Mouse (Mus musculus) kidney, embryonic 14.5 days (tissue): Measurements from ENCODE around the gene Mpz. TPM values are rescaled to one million over a fixed set of nuclear protein-coding genes. Genes with fewer than 3 reads are reported as not detected.

Experiments
- ATAC-seq: fragments of 200-750 bp; cut with Nextera tagmentation; 2 replicates; pipeline ENCODE4 v1.8.0; 2017; ENCODE audit warnings: moderate number of reproducible peaks, mild to moderate bottlenecking, moderate TSS enrichment, moderate library complexity; ENCODE audit not compliant: low FRiP score, low TSS enrichment
- H3K27ac ChIP-seq: fragments of 300-500 bp; sonication (generic); 2 replicates; pipeline ENCODE4 v1.5.1; 2014; ENCODE audit warnings: low read depth, mild to moderate bottlenecking, low read length, moderate library complexity, mixed read lengths
- H3K27me3 ChIP-seq: fragments of 300-500 bp; sonication (generic); 2 replicates; pipeline ENCODE4 v1.6.1; 2014; ENCODE audit warnings: mild to moderate bottlenecking, low read length; ENCODE audit not compliant: control insufficient read depth, insufficient read depth
- H3K36me3 ChIP-seq: fragments of 300-500 bp; sonication (generic); 2 replicates; pipeline ENCODE4 v1.6.1; 2014; ENCODE audit warnings: low read length, mixed read lengths; ENCODE audit not compliant: control insufficient read depth, insufficient read depth
- H3K4me1 ChIP-seq: fragments of 300-500 bp; sonication (generic); 2 replicates; pipeline ENCODE4 v1.6.1; 2014; ENCODE audit warnings: low read length, mixed read lengths; ENCODE audit not compliant: control insufficient read depth, insufficient read depth
- H3K4me2 ChIP-seq: fragments of 300-500 bp; sonication (generic); replicated peaks from 2 replicates; pipeline ENCODE4 v1.6.1; 2014; ENCODE audit warnings: low read depth, mild to moderate bottlenecking, low read length
- H3K4me3 ChIP-seq: fragments of 300-500 bp; sonication (generic); 2 replicates; pipeline ENCODE4 v1.5.1; 2014; ENCODE audit warnings: mild to moderate bottlenecking, low read length
- H3K9ac ChIP-seq: fragments of 300-500 bp; sonication (generic); 2 replicates; pipeline ENCODE4 v1.6.1; 2014; ENCODE audit warnings: low read depth, mild to moderate bottlenecking, low read length, moderate library complexity
- H3K9me3 ChIP-seq: fragments of 300-500 bp; sonication (generic); 2 replicates; pipeline ENCODE4 v1.6.1; 2016; ENCODE audit warnings: low read length; ENCODE audit not compliant: control insufficient read depth
- WGBS: fragments of 180-500 bp; shearing (Covaris S2); extraction: QIAGEN DNeasy Blood & Tissue Kit; methylation state at CpG from one replicate; pipeline ENCODE4 v1.1.7; 2014; 5-methylcytosine and 5-hydroxymethylcytosine counted together
- polyA plus RNA-seq: library from polyadenylated mRNA; unstranded; fragments of >200 nt; fragmentation: Nextera tagmentation; extraction: Ambion mirVana; gene quantifications from 2 replicates; pipeline ENCODE4 v1.2.1, GENCODE M21; 2014

The Mpz gene
- polyA plus RNA-seq, 1 experiment from 2014 or later = not detected

DNA sequence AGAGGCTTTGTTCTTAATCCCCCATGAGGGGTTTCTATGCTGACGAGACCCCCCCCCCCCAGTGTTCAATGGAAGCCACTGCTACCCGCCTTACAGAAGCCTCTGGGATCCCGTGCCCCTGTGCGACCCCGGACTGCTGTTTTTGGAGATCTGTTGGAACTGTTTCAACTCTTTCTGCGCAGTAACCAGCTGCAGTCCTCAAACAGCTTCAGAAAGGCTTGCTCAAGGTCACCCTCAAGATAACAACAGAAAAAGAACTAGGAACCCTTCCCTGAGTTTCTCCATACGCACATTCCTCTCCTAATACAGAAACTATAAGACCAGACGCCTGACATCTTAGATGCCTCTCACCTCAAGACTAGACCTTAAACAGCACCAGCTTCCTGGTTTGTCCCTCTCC is 38.5 kb downstream of the Mpz start:
- peaks cover 19% of the 10 kb centered on the region; the same call in 1 of the 2 replicates for H3K4me1 ChIP-seq
- no peaks in the 10 kb centered on the region for H3K9me3 ChIP-seq
- no peak overlapping the region for H3K9ac ChIP-seq
- peaks cover 14% of the 10 kb centered on the region for H3K27me3 ChIP-seq
- no peak overlapping the region for H3K4me2 ChIP-seq
- peak overlapping the region; percentile 24; the same call in 1 of the 2 replicates for H3K27ac ChIP-seq
- no peaks in the 10 kb centered on the region for H3K36me3 ChIP-seq
- WGBS = 36% methylated on average over 8 of the region's 8 CpGs
- H3K4me3 ChIP-seq = no peak overlapping the region
- ATAC-seq = no peak

DNA sequence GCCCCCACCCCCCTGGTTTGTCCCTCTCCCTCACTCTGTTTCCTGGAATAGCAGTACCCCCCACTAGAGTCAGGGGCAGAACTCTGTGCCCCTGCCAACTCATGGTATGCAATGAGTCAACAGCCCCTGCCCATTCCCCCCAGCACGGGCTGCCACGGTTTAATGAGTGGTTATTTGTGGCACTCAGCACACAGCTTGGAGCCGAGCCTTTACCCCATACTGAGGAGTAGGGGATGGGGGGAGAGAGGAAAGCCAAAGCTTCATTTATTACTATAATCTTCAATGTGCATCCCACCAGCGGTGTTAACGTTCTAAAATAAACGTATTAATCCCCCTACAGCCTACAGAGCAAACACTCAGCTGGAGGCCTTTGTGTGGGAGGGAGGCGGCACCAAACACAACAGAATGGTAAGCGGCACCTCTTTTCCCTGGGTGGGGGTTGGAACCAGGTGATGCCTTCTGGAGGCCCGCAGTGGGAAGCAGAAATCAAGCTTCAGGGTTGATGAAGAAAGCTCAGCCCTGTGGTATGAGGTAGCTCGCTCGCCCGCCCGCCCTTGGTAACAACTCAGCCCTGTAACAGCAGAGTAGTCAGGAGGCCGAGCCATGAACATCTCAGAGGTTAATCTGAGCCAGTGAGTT is 39.1 kb downstream of the Mpz start:
- Histone ChIP-seq H3K9me3 (no peaks in the 10 kb centered on the region), H3K27me3 (peaks cover 20% of the 10 kb centered on the region), H3K9ac (no peak overlapping the region), H3K27ac (peak overlapping the region; percentile 24; the same call in 1 of the 2 replicates), H3K4me3 (no peak overlapping the region), H3K4me1 (peaks cover 19% of the 10 kb centered on the region; the same call in 1 of the 2 replicates), H3K36me3 (no peaks in the 10 kb centered on the region), H3K4me2 (no peak overlapping the region)
- 49% methylated on average over 14 of the region's 14 CpGs for WGBS
- ATAC-seq = no peak

DNA sequence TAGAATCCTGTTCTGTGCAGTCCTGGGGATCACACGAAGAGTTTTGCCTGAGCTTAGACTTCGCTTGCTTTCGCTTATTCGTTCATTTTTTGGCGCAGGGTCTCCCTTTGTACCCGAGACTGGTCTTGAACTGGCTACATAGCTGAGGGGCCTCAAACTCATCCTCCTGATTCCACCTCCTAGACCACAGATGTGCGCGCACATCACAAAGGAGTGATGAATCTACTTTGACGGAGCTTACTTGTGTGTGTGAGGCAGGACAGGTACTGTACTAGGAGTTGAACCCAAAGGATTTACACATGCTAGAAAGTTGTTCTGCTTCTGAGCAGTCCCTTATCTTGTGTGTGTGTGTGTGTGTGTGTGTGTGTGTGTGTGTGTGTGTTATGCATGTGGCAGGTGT is 40.3 kb downstream of the Mpz start:
- Histone ChIP-seq H3K9me3 (no peaks in the 10 kb centered on the region), H3K4me1 (peaks cover 22% of the 10 kb centered on the region), H3K4me2 (no peak overlapping the region), H3K36me3 (no peaks in the 10 kb centered on the region), H3K27me3 (peaks cover 32% of the 10 kb centered on the region), H3K9ac (no peak overlapping the region), H3K27ac (no peak overlapping the region), H3K4me3 (no peak overlapping the region)
- 96% methylated on average over 9 of the region's 9 CpGs for WGBS
- ATAC-seq = no peak

DNA sequence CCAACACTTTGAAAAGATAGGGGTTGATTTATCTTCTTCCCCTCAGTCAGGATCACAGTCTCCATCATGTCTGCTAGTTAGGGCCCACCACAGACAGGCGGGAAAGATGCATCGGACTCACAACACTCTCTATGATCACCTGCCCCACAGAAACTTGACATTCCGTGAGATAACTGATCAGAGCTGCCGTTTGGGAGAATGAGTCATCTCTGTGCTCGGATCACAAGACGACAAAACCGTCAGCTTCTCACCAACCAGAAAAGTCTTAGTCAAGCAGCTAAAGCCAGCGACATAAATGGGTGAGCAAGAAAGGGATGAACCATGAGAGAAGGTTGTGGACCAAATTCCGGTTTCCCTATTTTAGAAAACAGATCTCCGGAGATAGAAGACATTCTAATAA is 41.8 kb downstream of the Mpz start:
- Histone ChIP-seq H3K9ac (no peak overlapping the region), H3K4me1 (peaks cover 24% of the 10 kb centered on the region), H3K4me2 (peak overlapping the region; percentile 45), H3K9me3 (no peaks in the 10 kb centered on the region), H3K27ac (no peak overlapping the region), H3K4me3 (no peak overlapping the region), H3K36me3 (no peaks in the 10 kb centered on the region), H3K27me3 (peaks cover 44% of the 10 kb centered on the region)
- ATAC-seq = no peak
- WGBS = 43% methylated on average over 10 of the region's 10 CpGs

DNA sequence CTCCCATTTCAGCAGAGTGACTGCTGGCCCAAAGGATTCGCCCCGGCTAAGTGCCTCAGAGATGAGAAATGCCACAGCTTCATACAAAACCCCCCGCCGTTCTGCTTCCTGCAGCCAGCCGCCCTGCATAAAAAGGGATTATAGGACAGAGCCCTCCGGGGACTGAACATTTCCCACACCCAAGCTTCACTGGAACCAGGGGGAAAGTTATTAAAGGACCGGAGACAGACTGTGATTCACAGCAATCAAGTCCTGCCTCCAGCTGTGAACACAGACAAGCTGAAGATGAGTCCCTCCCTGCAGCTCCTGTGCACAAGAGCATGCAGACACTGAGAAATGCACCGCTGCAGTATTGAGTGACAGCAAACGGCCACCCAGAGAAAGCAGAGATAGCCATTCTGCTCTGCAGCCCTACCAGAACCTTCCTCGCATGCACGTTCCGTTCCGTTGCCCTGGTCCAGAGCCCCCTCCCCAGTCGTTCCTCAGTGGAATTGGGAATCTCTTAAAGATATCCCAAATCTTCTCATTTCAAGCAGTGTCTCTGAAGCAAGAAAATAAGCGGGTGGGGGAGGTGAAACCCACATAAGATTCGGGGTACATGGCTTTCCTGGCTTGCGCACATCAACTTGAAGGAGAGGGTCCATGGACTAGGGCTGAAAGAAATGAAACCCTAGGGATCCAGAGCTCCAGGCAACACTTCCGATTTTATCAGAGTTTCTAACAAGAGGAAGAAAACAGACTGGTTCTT is 42.8 kb downstream of the Mpz start:
- no peak; the same call in 1 of the 2 replicates for ATAC-seq
- Histone ChIP-seq H3K9me3 (no peaks in the 10 kb centered on the region), H3K36me3 (no peaks in the 10 kb centered on the region), H3K4me3 (peak overlapping the region; percentile 24), H3K27ac (no peak overlapping the region; the same call in 1 of the 2 replicates), H3K4me2 (peak overlapping the region; percentile 45), H3K4me1 (peaks cover 24% of the 10 kb centered on the region), H3K27me3 (peaks cover 48% of the 10 kb centered on the region), H3K9ac (peak overlapping the region; percentile 31; the same call in 1 of the 2 replicates)
- WGBS = 4% methylated on average over 18 of the region's 18 CpGs

DNA sequence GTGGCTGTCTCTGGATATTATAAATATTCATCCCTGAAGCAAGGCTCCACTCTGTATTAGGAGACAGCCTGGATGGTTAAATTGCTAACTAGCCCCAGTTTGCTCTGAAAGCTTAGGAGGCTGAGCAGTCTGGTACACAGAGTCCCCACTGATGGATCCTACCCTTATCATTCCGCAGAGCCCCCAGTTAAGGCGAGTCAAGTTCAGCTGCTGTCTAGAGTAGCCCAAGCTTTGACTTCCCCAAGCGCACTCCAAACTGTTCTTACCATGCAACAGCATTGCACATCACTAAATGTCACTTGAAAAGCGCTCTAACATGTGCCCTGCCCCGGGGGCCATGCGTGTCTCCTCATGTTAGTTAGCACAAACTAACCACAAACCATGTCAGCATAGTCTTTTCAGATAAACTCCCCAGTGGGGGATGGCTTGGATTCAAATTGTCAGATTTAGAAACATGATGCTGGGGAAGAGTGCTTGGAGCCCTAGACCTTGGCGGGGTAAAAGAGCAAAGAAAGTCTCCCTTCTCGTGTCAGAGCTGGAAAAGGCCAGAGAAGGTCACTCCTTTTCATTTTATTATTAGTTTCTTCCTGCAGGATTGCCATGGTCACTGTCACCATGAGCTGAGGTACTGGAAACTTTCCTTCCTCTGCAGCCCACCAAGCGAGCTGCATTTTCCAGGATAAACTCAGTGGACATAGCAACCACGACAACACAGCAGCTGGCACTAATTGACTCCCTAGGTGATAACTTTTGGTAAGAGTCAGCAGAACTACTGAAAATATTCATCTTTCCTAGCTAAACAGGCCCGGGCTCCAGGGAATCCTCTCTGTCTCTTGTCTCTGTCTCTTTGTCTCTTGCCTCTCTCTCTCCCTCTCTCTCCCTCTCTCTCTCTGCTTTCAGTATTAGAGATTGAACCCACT is 43.7 kb downstream of the Mpz start:
- Histone ChIP-seq H3K27me3 (peaks cover 52% of the 10 kb centered on the region), H3K27ac (no peak overlapping the region), H3K36me3 (no peaks in the 10 kb centered on the region), H3K4me2 (no peak overlapping the region), H3K4me3 (no peak overlapping the region), H3K9me3 (no peaks in the 10 kb centered on the region), H3K4me1 (peaks cover 24% of the 10 kb centered on the region), H3K9ac (no peak overlapping the region)
- ATAC-seq = no peak
- WGBS = 32% methylated on average over 11 of the region's 11 CpGs

DNA sequence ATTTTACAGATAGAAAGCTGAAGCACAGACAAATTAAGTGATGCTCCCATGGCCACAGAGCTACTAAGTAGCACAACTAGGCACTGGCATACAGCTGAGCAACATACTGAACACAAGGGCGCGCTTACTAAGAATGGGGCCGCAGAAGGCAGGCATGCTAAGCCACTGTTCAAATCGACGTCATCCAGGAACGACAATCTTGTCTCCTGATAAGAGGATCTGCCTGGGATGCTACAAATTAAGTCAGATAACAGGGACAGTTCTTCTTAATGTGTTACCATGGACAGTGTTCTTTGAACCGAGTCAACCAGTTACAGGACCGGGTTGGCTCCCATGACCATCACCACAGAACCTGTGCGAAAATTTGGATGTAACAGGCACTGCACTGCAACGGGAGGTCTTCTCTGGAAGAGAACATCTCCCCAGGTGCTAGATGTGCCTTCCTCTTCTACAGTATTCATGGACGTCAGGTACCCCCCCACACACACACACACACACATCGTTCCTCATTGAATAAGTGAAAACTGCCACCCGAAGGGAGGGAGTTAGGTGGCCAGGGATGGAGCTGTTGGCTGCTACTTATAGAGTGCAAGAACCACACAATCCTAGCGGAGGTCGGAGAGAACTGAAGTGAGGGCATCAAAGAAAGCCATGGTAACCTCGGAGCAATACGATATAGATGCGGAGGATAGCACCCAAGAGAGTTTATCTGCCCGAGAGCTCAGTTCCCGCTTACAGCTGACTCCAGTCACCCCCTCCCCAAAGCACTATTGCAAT is 44.7 kb downstream of the Mpz start:
- peak overlapping the region; percentile 94 for H3K4me2 ChIP-seq
- no peaks in the 10 kb centered on the region for H3K9me3 ChIP-seq
- H3K27ac ChIP-seq = no peak overlapping the region
- WGBS = 8% methylated on average over 20 of the region's 20 CpGs
- H3K4me3 ChIP-seq = peak overlapping the region; percentile 52
- peaks cover 17% of the 10 kb centered on the region for H3K4me1 ChIP-seq
- H3K27me3 ChIP-seq = peaks cover 52% of the 10 kb centered on the region
- no peaks in the 10 kb centered on the region for H3K36me3 ChIP-seq
- H3K9ac ChIP-seq = no peak overlapping the region
- ATAC-seq = no peak

DNA sequence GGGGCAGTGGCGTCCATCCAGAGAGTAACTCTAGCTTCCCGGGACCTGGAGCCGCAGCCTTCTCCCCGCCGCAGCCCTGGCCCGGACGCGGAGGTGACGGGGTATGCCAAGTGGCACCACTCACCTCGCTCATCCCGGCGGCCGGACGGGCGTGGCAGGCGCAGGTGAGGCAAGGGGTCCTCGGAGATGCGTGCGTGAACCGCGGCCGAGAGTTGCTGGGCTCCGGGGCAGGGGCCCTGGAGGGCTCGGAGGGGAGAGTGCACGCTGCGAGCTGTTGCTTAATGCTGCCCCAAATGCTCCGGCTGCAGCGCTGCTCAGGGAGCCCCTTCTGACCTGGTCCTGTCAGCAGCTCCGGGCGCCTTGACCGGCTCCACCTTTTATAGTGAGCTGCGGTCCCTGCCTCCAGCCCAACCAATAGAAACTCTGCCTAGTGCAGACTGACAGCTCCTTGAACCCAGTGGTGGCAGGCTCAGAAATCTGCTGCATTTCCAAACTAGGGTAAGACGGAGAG is 45.4 kb downstream of the Mpz start, which contains the start of gene Pcp4l1:
Gene Pcp4l1 (minus strand): TSS at position 382 of the 511 bp plus-strand sequence.
- ATAC-seq = peak; percentile 82
- Histone ChIP-seq H3K4me1 (peaks cover 17% of the 10 kb centered on the region), H3K27me3 (peaks cover 50% of the 10 kb centered on the region), H3K4me3 (peak within 1 kb of the TSS; percentile 52), H3K27ac (no peak within 1 kb of the TSS), H3K36me3 (no peaks in the 10 kb centered on the region), H3K4me2 (peak within 1 kb of the TSS; percentile 94), H3K9me3 (no peaks in the 10 kb centered on the region), H3K9ac (peak within 1 kb of the TSS; percentile 47; the same call in 1 of the 2 replicates)
- under 1% methylated on average over 33 of the region's 33 CpGs for WGBS
